Mouse (Mus musculus): Measurements from ENCODE around the gene Gm20431.

Gene Gm20431

DNA sequence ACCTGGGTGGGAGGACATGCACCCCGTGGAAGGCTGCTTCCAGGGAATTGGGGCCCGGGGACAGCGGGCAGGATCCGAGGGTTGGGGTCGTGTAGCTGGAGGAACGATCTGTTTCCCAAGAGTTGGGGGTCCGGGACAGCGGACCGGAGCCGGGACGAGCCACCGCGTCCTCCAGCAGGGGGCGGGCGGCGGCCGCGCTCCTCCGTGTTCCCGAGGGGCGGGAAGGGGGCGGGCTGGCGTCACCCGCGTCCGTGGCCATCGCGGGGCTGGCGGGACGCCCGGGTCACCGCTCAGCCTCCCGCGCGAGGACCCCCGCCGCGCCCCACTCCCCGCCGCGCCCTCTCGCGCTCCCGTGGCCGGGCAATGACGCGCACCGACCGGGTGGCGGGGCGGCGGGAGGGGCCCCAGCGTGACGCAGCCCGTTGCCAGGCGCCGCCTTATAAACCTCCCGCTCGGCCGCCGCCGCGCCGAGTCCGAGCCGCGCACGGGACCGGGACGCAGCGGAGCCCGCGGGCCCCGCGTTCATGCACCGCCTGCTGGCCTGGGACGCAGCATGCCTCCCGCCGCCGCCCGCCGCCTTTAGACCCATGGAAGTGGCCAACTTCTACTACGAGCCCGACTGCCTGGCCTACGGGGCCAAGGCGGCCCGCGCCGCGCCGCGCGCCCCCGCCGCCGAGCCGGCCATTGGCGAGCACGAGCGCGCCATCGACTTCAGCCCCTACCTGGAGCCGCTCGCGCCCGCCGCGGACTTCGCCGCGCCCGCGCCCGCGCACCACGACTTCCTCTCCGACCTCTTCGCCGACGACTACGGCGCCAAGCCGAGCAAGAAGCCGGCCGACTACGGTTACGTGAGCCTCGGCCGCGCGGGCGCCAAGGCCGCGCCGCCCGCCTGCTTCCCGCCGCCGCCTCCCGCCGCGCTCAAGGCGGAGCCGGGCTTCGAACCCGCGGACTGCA is 27.5 kb upstream of the Gm20431 start, which contains the start of gene Cebpb:
Gene Cebpb (plus strand): TSS at position 418 of the 954 bp plus-strand sequence.
- DNase-seq (ENCODE audit: low spot score in 2 of 2): peak; percentile 49 to 72

DNA sequence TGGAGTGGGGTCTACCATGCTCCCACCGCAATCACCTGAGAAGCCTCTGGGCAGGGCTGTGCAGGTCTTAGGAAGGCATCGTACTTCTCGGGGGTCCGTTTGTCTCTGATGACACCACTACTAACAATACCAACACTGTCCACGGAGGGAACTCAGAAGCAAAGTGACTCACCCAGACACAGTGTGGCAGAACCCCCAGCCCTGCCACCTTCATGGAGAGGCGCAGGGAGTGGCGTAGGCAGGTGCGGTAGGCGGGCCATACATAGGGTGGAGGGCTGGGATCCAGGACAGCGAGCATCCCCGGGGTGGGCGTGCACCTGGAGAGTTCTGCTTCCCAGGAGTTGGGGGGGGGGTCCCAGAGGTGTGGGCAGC is 26.8 kb upstream of the Gm20431 start:
- DNase-seq (ENCODE audit: low spot score in 2 of 2): no peak

DNA sequence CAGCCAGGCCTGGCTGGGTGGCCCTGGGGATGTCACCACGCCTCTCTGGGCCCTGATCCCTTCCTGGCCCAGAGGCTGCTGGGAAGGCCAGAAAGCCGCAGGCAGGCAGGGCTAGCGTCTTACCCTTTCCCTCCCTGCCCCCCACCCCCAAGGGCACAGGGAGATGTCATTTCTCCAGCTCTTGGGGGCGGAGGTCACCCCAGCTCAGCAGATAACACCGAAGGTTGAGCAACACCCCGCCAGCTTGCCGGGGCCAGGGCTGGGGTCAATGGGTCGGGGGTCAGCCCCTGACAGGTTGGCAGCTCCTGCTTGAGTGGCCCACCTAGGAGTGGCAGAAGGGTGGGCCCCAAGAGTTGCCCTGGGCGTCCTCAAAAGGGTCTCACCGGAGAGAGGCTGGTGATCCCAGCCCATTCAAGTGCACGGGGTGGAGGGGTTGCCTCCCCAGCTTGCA is 26.4 kb upstream of the Gm20431 start:
- DNase-seq (ENCODE audit: low spot score in 2 of 2): no peak

- no peak for DNase-seq (ENCODE audit: low spot score in 2 of 2)
Measured at GRCm38 (mm10) chr2:167687250-167687586, 25.9 kb upstream of the Gm20431 start.

DNA sequence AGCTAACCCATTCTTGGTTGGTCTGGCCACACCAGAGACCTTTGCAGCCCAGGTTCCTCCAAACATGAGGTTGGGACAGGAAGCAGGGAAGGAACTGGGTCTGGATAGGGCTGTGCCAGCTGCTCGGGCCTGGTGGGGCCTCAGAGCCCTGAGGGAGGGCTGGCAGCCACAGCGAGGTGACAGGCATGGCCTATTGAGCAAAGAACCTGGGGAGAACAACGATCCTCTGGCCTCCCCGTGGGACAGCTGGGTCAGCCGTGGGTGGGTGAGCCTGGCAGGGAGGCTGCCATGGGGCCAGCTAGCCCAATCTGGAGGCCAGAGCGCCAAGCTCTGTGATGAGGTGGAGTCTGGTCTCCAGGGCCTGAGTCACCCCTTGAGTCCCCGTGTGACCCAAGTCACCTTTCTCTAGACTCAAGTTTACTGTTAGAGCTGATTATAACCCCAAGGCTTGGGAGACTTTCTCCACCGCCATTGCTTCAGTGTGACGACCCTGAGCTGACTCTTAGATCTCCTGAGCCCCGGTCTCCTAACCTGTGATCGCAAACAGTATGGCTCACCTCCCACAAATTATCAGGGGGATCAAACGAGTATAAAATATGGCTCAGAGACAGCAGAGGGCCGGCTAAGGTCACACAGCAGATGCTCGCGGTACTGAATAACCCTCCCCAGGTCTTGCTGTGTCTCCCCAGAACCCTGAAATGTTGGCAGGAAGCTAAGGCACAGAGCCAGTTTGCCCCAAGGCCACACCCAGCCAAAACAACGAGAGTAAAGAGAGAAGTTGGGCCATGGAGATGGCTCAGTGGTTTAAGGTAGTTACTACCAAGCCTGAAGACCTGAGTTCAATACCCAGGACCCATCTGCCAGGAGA is 25.3 kb upstream of the Gm20431 start:
- no peak for DNase-seq (ENCODE audit: low spot score in 2 of 2)

DNA sequence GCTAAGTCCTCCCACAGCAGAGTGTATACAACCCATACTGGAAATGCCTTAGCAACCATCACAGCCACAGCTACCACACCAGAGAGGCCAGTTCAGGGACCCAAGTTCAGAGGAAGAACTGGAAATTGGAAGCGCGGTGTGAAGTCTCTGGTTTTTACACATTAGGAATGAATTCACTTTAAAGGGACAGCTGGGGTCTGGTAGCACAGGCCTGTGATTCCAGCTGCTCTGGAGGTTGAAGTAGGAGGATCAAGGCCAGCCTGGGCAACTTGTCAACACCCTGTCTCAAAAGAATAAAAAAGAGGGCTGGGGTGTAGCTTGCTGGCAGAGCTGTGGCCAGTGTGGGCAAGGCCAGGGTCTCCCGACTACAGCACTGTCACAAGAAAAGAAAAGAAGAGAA is 24.6 kb upstream of the Gm20431 start:
- no peak for DNase-seq (ENCODE audit: low spot score in 2 of 2)

GRCm38 (mm10) chr2:167685137-167685536 is 23.8 kb upstream of the Gm20431 start:
- DNase-seq (ENCODE audit: low spot score in 2 of 2): peak; percentile 82 to 95

- DNase-seq (ENCODE audit: low spot score in 2 of 2): no peak
Measured at GRCm38 (mm10) chr2:167683721-167684120, 22.4 kb upstream of the Gm20431 start.

DNA sequence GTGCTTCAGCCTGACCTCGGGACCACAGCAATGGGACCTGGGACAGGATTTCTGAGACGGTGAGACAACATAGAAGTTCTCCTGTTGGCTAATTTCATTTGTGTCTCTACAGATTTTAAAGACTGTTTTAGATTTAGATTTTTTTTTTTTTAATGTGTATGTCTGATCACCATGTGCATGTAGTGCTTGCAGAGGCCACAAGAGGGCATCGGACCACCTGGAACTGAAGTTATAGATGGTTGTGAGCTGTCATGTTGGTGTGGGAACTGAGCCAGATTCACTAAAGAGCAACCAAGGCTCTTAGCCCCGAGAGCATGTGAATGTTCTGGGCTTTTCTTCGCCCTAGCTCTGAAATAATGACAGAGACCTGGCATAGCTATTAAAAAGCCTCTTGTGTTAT is 19.4 kb upstream of the Gm20431 start:
- DNase-seq (ENCODE audit: low spot score in 2 of 2): peak; percentile 57 to 73

- peak; percentile 80 to 94 for DNase-seq (ENCODE audit: low spot score in 2 of 2)
Measured at GRCm38 (mm10) chr2:167679902-167680430, 18.7 kb upstream of the Gm20431 start.

DNA sequence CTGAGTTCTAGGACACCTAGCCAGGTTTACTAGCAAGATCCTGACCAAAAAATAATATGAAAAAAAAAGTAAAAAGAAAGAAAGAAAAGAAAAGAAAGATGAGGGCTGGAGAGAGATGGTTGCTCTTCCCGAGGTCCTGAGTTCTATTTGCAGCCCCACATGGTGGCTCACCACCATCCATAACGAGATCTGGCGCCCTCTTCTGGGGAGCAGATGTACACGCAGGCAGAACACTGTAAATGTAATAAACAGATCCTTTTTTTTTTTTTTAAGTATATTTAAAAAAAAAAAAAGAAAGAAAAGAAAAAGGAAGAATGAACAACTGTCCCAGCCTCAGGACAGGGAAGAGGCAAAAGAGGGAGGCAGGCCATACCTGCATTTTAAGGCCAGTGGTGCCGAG is 17.3 kb upstream of the Gm20431 start:
- peak in 1 of 2 experiments; percentile 50 for DNase-seq (ENCODE audit: low spot score in 2 of 2)

GRCm38 (mm10) chr2:167675120-167675909 is 14.0 kb upstream of the Gm20431 start:
- peak in 1 of 2 experiments; percentile 52 for DNase-seq (ENCODE audit: low spot score in 2 of 2)

DNA sequence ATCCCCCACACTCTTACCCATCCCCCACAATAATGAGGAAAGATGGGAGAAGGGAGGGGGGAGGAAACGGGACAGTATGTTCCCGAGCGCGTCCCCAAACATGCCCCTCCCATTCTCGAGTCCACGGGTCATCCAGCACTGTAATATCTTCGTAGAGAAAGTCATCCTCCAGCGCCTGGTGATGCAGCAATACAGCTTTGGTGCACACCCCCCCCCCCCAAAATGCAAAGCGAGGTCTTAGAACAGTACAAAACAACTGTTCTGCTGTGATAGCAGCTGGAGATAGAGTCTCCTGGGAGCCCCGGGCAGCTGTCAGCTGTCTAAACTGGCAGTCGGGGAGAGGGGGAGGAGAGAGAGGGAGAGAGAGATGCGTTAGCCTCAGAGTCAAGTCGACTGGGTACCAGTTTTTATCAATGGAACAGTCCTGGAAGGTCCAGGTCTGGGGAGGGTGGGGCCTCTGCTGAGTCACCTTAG is 11.0 kb upstream of the Gm20431 start:
- DNase-seq (ENCODE audit: low spot score in 2 of 2): peak; percentile 30 to 35

- DNase-seq (ENCODE audit: low spot score in 2 of 2): no peak
Measured at GRCm38 (mm10) chr2:167671101-167671633, 9.9 kb upstream of the Gm20431 start.

DNA sequence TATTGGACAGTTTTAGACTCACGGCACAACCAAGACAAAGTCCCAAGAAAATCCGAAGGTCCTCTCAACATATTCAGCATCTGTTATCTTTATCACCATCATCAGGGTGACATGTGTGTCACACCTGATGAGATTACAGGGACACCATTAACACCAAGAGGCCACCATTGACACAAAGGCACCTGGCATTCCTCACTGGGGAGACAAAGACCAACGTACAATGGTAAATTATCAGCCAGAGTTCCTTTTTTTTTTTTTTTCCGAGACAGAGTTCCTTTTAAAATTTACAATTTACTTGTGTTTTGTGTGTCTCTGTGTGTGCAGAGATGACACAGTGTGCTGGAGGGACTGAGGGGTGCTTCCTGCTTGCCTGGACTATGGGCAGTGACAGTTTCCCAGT is 8.1 kb upstream of the Gm20431 start:
- no peak for DNase-seq (ENCODE audit: low spot score in 2 of 2)

DNA sequence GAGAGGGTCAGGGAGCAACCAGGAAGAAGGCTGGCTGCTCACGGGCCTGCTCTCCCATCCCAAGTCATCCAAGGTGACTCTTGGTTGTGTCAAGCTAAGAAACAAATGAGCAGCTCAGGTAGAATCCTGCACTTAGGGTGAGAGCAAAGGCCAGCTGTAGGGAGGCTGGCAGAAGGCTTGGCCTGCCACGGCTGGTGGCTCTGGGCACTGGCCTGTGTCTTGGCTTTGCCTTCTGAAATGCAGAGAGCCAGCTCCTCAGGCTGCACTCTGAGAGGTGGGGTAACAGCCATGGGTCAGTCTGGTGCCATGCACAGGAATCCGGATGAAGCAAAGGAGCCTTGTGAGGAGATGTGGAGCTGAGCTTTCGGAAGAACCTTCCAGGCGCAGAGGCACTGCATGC is 7.1 kb upstream of the Gm20431 start:
- no peak for DNase-seq (ENCODE audit: low spot score in 2 of 2)

GRCm38 (mm10) chr2:167665972-167666713 is 4.8 kb upstream of the Gm20431 start:
- DNase-seq (ENCODE audit: low spot score in 2 of 2): no peak

DNA sequence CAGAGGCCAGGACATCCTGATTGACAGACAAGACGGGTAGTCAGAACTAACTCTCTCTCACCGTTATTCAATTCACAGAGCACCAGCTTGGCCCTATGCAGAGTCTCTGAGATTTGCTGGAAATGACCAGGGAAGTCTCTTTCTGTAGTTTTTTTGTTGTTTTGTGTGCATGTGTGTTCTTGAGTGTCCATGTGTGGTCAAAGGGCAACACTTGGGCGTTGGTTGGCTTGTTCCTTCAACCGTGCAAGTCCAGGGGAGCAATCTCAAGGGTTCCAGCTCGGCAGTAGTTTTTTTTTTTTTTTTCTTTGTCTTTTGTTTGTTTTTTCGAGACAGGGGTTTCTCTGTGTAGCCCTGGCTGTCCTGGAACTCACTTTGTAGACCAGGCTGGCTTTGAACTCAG is 1.4 kb upstream of the Gm20431 start:
- DNase-seq (ENCODE audit: low spot score in 2 of 2): no peak

DNA sequence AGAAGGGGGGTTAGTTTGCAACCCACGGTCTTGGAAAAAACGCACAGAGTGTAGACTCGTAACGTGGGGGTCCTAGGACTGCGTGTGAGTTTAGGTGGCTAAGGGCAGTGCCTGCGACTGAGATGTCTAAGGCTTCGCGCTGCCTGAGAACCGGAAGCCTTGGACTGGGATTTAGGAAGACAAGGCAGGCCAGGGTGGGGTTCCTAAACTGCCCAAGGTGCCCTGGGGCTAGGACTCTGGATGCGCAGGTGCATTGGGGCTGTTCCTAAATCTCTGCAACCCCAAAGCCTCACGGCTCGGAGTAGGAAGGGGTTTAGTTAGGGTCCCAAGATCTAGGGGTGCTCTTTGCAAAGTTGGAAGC is 705 bp downstream of the Gm20431 start:
- no peak for DNase-seq (ENCODE audit: low spot score in 2 of 2)

GRCm38 (mm10) chr2:167659847-167660610 is 1.3 kb downstream of the Gm20431 start:
- DNase-seq (ENCODE audit: low spot score in 2 of 2): no peak

All from thymus, postnatal 10 days (tissue).